ENCODE assay signal across 8 mouse cellular contexts in genomic region chr2:150689223-150689800, GRCm38 (mm10). TPM values are rescaled to one million over a fixed set of nuclear protein-coding genes. Genes with fewer than 3 reads are reported as not detected.
DNase-seq lines count a peak whose midpoint lies in the region; ATAC-seq and TF ChIP-seq lines count a peak whose summit lies in the region.

Gene Vsx1 (minus strand): TSS chr2:150689360.

- no peak for DNase-seq in kidney, adult 2 months
- DNase-seq in kidney, adult 8-10 months = no peak
- DNase-seq in embryonic facial prominence, embryonic 14.5 days (ENCODE audit: low spot score) = no peak
- peak; percentile 47 for DNase-seq in intestine, embryonic 14.5 days (ENCODE audit: low spot score)
- DNase-seq in cerebellum, adult 9-10 months = no peak
- no peak for DNase-seq in kidney, postnatal 25 days
- no peak for DNase-seq in right cerebral cortex, postnatal 10 days (ENCODE audit: low spot score in 2 of 2)

- WGBS in kidney, adult 2 months = 50% methylated on average over 16 of the region's 16 CpGs
- WGBS in embryonic facial prominence, embryonic 14.5 days = 36% methylated on average over 16 of the region's 16 CpGs
- 45% methylated on average over 16 of the region's 16 CpGs for WGBS in intestine, embryonic 14.5 days
- 36% methylated on average over 16 of the region's 16 CpGs for WGBS in midbrain, embryonic 16.5 days

- no peaks in the 10 kb centered on the region for H3K36me3 ChIP-seq in kidney, adult 2 months (ENCODE audit: control insufficient read depth, insufficient read depth, low read length)
- no peaks in the 10 kb centered on the region for H3K36me3 ChIP-seq in embryonic facial prominence, embryonic 14.5 days (ENCODE audit: control insufficient read depth, insufficient read depth, low read length)
- no peaks in the 10 kb centered on the region for H3K36me3 ChIP-seq in intestine, embryonic 14.5 days (ENCODE audit: control insufficient read depth, insufficient read depth, low read length)
- no peaks in the 10 kb centered on the region for H3K36me3 ChIP-seq in midbrain, embryonic 16.5 days (ENCODE audit: control insufficient read depth, insufficient read depth, low read length)

- TF ChIP-seq POLR2A in kidney, adult 2 months (IDR thresholded peaks at IDR 0.05; ENCODE audit: low read depth, low read length) = no peak

- peak within 1 kb of the TSS; percentile 46; the same call in 1 of the 2 replicates for H3K9ac ChIP-seq in embryonic facial prominence, embryonic 14.5 days (ENCODE audit: low read depth, low read length)
- H3K9ac ChIP-seq in intestine, embryonic 14.5 days (ENCODE audit: low read length) = peak within 1 kb of the TSS; percentile 25; the same call in 1 of the 2 replicates
- H3K9ac ChIP-seq in midbrain, embryonic 16.5 days (ENCODE audit: low read depth, low read length) = peak within 1 kb of the TSS; percentile 49

- H3K27ac ChIP-seq in kidney, adult 2 months (ENCODE audit: insufficient read depth, low read depth, low read length) = no peak within 1 kb of the TSS
- no peak within 1 kb of the TSS for H3K27ac ChIP-seq in embryonic facial prominence, embryonic 14.5 days (replicated peaks; ENCODE audit: low read depth, low read length)
- no peak within 1 kb of the TSS for H3K27ac ChIP-seq in intestine, embryonic 14.5 days (ENCODE audit: low read depth)
- H3K27ac ChIP-seq in midbrain, embryonic 16.5 days (ENCODE audit: low read length) = no peak within 1 kb of the TSS

- no peaks in the 10 kb centered on the region for H3K4me1 ChIP-seq in kidney, adult 2 months (ENCODE audit: control insufficient read depth, insufficient read depth, low read length)
- no peaks in the 10 kb centered on the region for H3K4me1 ChIP-seq in embryonic facial prominence, embryonic 14.5 days (ENCODE audit: control insufficient read depth, insufficient read depth, low read length)
- no peaks in the 10 kb centered on the region for H3K4me1 ChIP-seq in intestine, embryonic 14.5 days (replicated peaks; ENCODE audit: control insufficient read depth, insufficient read depth, low read length)
- peaks cover 11% of the 10 kb centered on the region for H3K4me1 ChIP-seq in midbrain, embryonic 16.5 days (ENCODE audit: control insufficient read depth, insufficient read depth, low read length)

- H3K9me3 ChIP-seq in embryonic facial prominence, embryonic 14.5 days (ENCODE audit: control insufficient read depth, low read length) = no peaks in the 10 kb centered on the region
- H3K9me3 ChIP-seq in intestine, embryonic 14.5 days (ENCODE audit: control insufficient read depth, low read length) = no peaks in the 10 kb centered on the region
- H3K9me3 ChIP-seq in midbrain, embryonic 16.5 days (replicated peaks; ENCODE audit: control insufficient read depth, low read length, poor library complexity, severe bottlenecking) = no peaks in the 10 kb centered on the region

- TF ChIP-seq CTCF in kidney, adult 2 months (conservative IDR thresholded peaks at IDR 0.05; ENCODE audit: insufficient read depth, insufficient read length, low read depth, low read length) = no peak

- ATAC-seq in embryonic facial prominence, embryonic 14.5 days (ENCODE audit: low read depth) = no peak
- ATAC-seq in intestine, embryonic 14.5 days (replicated peaks; ENCODE audit: low FRiP score, low TSS enrichment, low read depth) = no peak
- ATAC-seq in midbrain, embryonic 16.5 days = peak; percentile 34

- H3K4me3 ChIP-seq in kidney, adult 2 months (ENCODE audit: insufficient read depth, low read depth, low read length) = peak within 1 kb of the TSS; percentile 6; the same call in 1 of the 2 replicates
- peak within 1 kb of the TSS; percentile 39 for H3K4me3 ChIP-seq in embryonic facial prominence, embryonic 14.5 days (ENCODE audit: low read depth, low read length)
- peak within 1 kb of the TSS; percentile 33 for H3K4me3 ChIP-seq in intestine, embryonic 14.5 days (ENCODE audit: low read depth, low read length)
- H3K4me3 ChIP-seq in midbrain, embryonic 16.5 days (ENCODE audit: low read depth, low read length) = peak within 1 kb of the TSS; percentile 42

- H3K4me2 ChIP-seq in embryonic facial prominence, embryonic 14.5 days (ENCODE audit: low read depth, low read length) = peak within 1 kb of the TSS; percentile 74
- peak within 1 kb of the TSS; percentile 59 for H3K4me2 ChIP-seq in intestine, embryonic 14.5 days (ENCODE audit: low read length)
- peak within 1 kb of the TSS; percentile 73 for H3K4me2 ChIP-seq in midbrain, embryonic 16.5 days (ENCODE audit: low read length)

- peaks cover 1% of the 10 kb centered on the region; the same call in 1 of the 2 replicates for H3K27me3 ChIP-seq in kidney, adult 2 months (replicated peaks; ENCODE audit: control insufficient read depth, insufficient read depth, low read length)
- H3K27me3 ChIP-seq in embryonic facial prominence, embryonic 14.5 days (replicated peaks; ENCODE audit: control insufficient read depth, insufficient read depth, low read length) = peaks cover 68% of the 10 kb centered on the region
- peaks cover 63% of the 10 kb centered on the region for H3K27me3 ChIP-seq in intestine, embryonic 14.5 days (replicated peaks; ENCODE audit: control insufficient read depth, insufficient read depth, low read length)
- peaks cover 44% of the 10 kb centered on the region for H3K27me3 ChIP-seq in midbrain, embryonic 16.5 days (ENCODE audit: control insufficient read depth, insufficient read depth, low read depth, low read length)

RNA-seq across cellular contexts. Expression of gene Vsx1, which starts in this region (rescaled TPM):
- not detected in 2 replicates for polyA plus RNA-seq in kidney, adult 2 months (2012; rRNA removed)
- polyA plus RNA-seq in embryonic facial prominence, embryonic 14.5 days (2014; fragmentation: Nextera tagmentation; extraction: Ambion mirVana) = not detected in 2 replicates
- polyA plus RNA-seq in intestine, embryonic 14.5 days (2014; fragmentation: Nextera tagmentation; extraction: Ambion mirVana) = not detected in 2 replicates
- 0.06 and 0.07 TPM in 2 replicates for polyA plus RNA-seq in midbrain, embryonic 16.5 days (2015; fragmentation: Nextera tagmentation; extraction: Ambion mirVana)

Comparison
In these comparisons a context has a peak if more than half of its experiments do, and no peak if none do; other contexts are left out.
1. Peak in DNase-seq, H3K4me3 ChIP-seq, H3K9ac ChIP-seq and H3K4me2 ChIP-seq in intestine, embryonic 14.5 days; RNA of the gene not detected or under 1 TPM.
2. Peak in ATAC-seq, H3K4me3 ChIP-seq, H3K9ac ChIP-seq and H3K4me2 ChIP-seq in midbrain, embryonic 16.5 days; RNA of the gene not detected or under 1 TPM.